Mouse (Mus musculus): ENCODE measurements around the gene Zfp553.
A peak's percentile ranks its signal among the peaks of the same experiment; 100 is the strongest.
"Not testable (repeated sequence)": the region's sequence is repeated elsewhere in the genome, so short reads cannot be mapped to it uniquely, and the experiment has no call there.

The Zfp553 gene

DNA sequence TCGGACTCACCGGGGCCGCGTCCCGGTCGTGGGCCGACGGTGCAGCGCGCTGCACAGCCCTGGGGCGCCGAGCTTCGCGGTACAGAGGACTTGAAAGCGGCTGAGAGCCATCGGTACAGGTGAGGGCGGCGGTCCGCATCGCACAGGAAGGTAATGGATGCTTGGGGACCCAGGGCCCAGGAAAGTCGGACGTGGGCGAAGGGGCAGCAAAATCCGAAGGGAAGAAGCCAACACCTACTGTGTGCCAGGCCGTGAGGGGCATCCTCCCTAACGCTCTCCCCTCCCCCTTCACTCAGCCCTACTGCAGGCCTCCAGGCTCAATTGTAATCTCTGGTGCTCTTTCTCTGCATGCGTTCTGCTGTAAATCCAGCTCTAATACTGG, 498 bp downstream of the Zfp553 start:
- no peak for DNase-seq (ENCODE audit: low spot score in 2 of 2)

DNA sequence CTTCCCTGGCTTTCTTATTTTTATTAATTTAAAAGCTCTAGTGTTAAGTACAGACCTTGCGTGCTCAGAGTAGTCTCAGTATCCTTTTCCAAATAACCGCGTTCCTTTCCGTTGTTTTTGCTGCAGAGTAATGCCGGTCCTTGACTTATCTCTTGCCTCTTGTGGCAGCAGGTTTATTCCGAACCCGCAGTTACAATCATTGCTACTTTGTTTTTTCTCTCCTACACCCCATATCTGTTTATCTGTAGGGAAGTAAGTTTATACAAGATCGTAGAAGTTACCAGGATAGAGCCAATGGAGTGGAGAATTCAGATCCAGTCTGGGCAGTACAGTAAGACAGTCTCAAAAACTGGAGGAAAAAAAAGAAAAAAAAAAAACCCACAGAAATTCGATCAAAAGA, 904 bp downstream of the Zfp553 start:
- no peak for DNase-seq (ENCODE audit: low spot score in 2 of 2)

DNA sequence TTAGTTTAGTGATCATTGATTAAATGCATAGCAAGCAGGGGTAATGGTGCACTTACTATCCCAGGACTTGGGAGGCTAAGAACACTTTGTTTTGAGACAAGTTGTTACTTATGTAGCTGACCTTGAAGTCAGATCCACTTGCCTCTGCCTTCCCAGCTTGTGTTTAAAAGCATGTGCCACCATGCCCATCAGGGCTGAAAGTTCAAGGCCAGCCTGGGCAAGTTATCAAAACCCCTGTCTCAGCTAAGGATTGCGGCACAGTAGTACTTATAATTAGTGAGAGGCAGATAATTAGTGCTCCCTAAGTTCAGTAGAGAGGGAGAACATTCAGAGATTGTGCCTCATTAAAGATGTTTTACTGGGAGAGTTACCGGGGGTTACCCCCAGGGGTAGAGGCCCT, 1.9 kb downstream of the Zfp553 start:
- DNase-seq (ENCODE audit: low spot score in 2 of 2) = no peak

DNA sequence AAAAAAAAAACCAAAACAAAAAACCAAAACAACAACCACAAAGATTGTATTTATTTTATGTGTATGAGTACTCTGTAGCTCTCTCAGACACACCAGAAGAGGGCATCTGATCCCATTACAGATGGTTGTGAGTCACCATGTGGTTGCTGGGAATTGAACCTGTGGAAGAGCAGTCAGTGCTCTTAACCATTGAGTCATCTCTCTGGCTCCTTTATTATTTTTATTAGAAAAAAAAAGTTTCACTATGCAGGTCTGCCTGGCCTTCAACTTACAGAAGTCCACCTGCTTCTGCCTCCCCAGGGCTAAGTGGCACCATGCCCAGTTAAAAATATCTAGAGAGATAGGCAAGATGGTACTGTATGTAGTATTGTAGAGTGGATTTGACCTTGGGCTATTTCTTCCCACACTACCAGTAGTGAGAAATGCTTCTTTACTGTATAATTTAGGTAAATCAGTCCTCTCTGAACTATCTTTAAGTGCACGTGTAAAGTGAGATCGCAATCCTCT, 10.6 kb downstream of the Zfp553 start:
- no peak for DNase-seq (ENCODE audit: low spot score in 2 of 2)

DNA sequence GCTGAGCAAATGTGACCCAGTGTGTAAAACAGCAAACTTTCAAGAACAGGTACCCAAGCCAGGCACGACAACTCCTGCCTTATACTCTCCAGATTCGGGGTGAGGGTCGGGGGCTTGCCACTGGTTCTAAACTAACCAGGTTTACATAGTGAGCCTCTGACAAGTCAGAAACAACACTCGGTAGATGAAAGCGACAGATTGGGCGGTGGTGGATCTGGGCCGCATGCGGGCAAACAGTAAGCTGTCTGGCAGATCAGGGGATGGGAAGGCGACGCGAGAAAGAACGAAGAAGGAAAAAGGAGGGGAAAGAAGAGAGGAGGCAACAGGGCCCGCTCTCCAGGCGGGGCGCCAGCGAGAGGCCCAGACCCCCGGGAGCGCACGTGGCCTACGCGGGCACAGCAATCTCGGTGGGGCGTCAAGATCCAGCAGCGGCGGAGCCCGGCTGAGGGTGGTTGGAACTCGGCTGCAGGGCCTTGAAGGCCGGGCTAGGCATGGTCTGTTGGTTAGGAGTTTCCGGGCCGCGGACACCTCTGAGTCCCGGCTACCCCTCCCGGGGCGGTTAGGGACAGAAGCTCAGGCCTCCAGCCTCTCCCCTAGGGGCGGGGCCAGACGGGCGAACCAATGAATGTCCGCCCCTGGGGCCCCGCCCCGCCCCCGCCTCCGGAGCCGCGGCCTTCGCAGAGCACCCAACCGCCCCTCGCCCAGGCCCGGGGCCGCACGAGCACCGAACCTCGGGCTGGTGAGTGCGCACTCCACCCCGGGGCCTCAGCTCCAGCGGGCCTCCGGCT, 11.2 kb downstream of the Zfp553 start, which contains the start of gene Zfp771:
Zfp771 (plus strand) TSS at position 405 of the 788 bp plus-strand sequence.
- DNase-seq (ENCODE audit: low spot score in 2 of 2) = peak; percentile 94 to 96

DNA sequence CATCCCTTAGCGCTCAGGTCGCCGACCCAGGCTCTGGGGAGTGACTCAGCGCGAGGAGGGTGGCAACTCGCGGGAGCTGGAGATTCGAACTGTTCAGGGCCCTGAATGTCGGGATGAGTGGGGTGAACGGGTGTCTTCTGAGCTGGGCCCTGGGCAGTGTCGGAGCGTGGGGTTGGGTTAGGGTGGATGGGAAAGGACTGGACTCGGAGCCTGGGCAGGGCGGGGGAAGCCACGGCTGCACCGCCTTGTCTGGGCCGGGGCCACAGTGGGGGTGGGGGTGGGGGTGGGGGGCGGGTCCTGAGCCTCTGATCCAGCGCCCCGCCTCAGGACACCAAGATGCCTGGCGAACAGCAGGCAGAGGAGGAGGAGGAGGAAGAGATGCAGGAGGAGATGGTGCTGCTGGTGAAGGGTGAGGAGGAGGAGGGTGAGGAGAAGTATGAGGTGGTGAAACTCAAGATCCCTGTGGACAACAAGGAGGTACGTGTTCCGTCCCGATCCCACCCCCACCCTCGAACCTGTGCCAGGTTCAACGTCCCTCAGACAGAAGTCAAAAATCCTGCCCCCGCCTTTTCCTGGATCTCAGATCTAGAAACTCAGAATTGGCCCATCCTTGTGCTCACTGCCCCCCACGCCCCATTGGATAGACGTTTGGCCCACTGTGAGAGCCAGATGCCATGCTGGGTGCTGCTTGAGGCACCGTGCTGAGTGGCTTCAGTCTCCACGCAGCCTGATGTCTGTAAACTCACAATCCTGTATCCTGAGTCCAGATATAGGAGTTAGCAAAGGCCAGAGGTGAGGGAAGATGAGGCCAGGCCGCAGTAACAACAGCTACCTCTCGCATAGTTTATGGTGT, 12.0 kb downstream of the Zfp553 start:
- peak; percentile 62 to 65 for DNase-seq (ENCODE audit: low spot score in 2 of 2)

DNA sequence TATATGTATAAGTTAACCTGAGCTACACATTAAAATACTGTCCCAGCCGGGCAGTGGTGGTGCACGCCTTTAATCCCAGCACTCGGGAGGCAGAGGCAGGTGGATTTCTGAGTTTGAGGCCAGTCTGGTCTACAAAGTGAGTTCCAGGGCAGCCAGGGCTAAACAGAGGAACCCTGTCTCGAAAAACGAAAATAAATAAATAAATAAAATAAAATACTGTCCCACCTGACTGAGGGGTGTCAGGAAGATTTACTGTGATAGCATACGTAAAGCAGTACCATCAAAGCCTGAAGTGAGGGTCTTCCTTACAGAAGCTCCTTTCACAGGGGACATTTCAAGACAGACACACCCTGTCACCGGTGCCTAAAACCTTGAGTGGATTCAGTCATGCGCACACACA, 17.6 kb downstream of the Zfp553 start:
- not testable (repeated sequence) for DNase-seq (ENCODE audit: low spot score in 2 of 2)

DNA sequence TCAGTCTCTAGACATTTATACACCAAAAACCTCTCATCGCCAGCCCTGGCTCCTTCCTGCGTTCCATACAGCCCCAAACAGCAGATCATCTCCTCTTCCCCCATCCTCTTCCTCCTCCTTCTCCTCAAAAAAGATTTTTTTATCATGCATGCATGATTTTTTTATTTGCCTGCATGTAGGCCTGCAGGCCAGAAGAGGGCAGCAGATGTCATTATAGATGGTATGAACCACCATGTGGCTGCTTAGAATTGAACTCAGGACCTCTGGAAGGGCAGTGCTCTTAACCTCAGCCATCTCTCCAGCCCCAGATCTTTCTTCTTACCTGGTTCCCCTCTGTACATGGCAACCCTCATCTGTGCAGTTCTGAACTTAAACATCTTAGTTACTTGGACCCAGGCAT, 19.6 kb downstream of the Zfp553 start:
- no peak for DNase-seq (ENCODE audit: low spot score in 2 of 2)

DNA sequence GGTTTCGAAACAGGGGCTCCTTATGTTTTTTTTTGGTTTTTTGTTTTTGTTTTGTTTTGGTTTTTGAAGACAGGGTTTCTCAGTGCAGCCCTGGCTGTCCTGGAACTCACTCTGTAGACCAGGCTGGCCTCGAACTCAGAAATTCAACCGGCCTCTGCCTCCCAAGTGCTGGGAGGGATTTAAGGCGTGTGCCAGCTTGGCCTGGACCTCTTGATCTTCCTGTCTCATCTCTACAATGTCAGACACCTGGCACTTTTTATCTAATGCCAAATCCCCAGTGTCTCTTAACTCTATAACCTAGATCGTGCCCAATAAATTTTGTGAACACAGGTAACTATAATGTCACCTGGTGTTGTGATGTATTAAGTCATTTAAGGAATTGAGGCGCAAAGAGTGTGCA, 20.5 kb downstream of the Zfp553 start:
- no peak for DNase-seq (ENCODE audit: low spot score in 2 of 2)

DNA sequence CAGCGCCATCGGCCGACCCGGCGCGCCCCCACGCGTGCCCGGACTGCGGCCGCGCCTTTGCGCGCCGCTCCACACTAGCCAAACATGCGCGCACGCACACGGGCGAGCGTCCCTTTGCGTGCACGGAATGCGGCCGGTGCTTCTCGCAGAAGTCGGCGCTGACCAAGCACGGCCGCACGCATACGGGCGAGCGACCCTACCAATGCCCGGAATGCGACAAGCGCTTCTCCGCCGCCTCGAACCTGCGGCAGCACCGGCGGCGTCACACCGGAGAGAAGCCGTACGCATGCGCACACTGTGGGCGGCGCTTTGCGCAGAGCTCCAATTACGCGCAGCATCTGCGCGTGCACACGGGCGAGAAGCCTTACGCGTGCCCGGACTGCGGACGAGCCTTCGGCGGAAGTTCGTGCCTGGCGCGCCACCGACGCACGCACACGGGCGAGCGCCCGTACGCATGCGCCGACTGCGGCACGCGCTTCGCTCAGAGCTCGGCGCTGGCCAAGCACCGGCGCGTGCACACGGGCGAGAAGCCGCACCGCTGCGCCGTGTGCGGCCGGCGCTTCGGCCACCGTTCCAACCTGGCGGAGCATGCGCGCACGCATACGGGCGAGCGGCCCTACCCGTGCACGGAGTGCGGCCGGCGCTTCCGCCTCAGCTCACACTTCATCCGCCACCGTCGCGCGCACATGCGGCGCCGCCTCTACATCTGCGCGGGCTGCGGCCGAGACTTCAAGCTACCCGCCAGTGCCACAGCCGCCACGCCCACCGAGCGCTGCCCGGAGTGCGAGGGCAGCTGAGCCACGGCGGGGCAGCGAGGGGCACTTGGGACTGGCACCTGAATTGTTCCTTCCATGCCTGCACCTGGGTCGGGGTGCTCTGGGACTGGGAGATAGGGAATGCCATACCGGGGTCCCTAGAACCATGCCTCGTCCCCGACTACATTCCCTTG, 21.2 kb downstream of the Zfp553 start:
- DNase-seq (ENCODE audit: low spot score in 2 of 2) = peak; percentile 93 to 95

DNA sequence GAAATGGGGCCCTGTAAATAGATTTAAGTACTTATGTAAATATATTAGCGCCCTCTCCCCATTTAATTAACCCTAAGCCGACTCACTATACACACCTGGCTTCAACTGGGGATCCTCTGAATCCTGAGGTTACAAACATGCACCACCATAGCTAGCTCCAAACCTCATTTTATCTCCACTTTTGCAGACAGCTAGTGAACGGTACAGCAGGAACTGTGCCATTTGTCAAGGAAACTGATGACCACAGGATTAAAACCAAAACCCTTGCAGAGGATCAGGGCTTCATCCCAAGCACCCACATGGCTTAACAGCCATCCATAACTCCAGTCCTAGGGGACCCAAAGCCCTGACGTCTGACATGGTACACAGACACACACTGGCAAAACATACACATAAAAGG, 22.1 kb downstream of the Zfp553 start:
- DNase-seq (ENCODE audit: low spot score in 2 of 2) = no peak

DNA sequence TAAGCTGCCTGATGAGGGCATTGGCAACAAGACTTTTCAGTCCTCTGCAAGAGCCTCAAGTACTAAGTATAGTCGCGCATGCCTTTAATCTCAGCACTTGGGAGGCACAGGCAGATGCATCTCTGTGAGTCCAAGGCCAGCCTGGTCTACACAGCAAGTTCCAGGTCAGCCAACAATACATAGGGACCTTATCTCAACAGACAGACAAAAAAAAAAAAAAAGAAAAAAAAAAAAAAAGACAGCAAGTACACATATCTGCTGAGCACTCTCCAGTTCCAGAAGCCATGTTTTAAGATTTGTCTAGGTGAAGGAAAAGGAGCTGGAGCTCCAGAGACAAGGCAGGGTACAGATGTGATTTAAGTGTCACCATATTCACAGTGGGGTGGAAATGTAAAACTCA, 23.1 kb downstream of the Zfp553 start:
- no peak for DNase-seq (ENCODE audit: low spot score in 2 of 2)

DNA sequence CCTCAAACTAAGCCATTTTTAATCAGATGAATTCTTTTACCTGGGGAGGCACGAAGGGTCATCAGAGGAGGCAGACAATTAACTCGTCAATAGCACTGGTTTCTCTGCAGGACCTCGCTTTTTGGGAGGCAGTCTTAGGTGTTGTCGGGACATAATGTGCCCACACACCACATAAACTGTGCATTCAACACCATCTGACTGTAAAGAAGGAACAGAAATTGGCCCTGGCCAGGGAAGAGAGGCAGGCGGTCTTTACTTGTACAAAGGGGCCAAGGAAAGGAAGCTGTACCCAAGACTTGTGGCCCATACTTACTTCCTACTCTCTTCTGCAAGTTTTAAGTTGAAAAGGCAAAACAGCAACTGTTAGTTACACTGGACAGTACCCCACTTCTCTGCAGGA, 23.7 kb downstream of the Zfp553 start:
- no peak for DNase-seq (ENCODE audit: low spot score in 2 of 2)

DNA sequence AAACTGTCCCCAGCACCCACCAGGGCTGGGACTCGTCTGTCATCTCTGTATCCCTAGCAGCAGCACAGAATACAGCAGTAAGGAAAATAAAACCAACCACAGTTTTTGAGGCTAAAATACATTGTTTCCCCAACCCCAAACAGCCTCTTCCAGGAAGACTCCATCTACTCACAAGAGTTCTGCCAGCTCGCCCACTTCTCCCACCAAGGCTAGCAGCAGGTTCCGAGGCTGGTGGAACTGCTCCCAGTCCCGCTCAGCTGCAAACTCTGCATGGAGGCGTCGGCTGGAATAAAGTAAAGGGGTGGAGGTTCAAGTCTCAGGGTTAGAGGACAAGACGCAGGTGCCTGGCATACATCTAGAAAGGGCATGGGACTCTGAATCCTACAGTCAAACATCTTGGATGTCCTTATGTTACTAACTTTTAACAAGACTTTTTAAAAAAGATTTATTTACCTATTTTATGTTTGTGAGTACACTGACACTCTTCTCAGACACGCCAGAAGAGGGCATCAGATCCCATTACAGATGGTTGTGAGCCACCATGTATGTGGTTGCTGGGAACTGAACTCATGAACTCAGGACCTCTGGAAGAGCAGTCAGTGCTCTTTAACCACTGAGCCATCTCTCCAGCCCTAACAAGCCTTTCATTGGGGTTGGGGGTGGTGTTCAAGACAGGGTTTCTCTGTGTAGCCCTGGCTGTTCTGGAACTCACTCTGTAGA, 26.5 kb downstream of the Zfp553 start:
- DNase-seq (ENCODE audit: low spot score in 2 of 2) = no peak

DNA sequence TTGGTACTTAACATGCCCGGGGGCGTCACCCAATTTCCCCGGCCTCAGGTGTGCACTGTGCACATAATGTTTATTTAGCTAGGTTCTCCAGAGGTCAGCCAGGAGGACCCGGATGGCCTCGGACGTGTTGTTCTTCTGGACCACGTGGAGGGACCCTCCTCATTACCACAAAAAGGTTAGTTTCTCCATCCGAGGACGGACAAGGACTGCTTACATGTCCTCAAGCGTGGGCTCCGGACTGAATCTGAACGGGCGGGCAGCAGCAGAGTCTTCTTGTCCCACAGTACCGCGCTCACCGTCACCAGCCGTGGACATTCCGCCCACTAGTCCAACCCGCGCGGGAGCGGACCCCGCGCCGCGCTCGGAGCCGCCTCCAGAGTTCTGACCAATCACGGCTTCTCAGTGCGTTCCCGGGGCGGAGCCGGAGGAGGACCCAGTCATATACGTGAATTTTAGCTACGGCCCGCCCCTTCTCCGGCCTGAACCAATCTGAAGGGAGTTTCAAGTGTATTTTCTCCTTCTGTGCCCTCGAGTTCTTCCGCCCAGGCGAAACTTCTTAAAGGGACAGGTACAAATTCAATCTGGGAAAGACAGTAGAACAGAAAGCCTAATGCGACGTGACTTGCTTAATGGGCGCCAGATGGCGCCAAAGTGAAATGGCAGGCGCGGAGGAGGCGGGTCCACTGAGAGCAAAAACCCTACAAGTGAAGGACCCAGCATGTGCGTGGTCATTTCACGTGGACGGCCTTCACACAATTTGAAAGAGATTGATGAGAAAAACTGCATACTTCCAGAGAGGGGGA, 27.6 kb downstream of the Zfp553 start, which contains the start of gene Dctpp1:
Dctpp1 (minus strand) TSS at position 401 of the 803 bp plus-strand sequence.
- DNase-seq (ENCODE audit: low spot score in 2 of 2) = peak; percentile 94 to 95

DNA sequence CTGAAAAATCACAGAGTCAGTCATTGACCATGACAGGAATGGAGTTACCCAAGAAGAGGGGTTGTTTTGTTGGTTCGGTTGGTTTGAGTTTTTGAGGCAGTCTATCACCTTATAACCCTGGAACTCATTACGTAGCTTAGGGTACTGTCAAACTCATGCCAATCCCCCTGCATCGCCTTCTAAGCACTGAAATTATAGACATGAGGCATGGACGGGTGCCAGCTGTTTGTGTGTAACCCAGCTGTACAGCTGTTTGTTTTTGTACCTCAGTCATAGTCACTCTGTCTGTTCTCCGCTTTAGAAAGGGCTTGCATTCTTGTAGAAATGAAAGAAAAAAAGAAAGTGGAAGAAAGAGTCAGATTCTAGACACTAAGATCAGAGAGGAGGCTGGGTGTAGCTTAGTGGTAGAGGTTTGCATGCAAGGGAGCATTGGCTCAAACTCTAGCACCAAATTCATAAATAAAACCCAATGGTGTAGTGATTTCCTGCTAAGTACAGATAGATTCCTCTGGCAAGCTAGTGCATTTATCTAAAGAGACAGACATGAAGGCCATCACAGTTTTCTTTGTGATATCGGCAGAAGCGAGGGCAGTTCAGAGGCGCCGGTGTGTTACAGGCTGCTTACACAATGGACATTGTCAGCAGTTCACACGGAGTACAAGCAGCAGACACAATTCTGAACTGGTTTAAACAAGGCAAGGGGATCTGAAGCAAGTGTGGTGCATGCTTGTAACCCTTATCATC, 29.5 kb downstream of the Zfp553 start:
- DNase-seq (ENCODE audit: low spot score in 2 of 2) = no peak

DNA sequence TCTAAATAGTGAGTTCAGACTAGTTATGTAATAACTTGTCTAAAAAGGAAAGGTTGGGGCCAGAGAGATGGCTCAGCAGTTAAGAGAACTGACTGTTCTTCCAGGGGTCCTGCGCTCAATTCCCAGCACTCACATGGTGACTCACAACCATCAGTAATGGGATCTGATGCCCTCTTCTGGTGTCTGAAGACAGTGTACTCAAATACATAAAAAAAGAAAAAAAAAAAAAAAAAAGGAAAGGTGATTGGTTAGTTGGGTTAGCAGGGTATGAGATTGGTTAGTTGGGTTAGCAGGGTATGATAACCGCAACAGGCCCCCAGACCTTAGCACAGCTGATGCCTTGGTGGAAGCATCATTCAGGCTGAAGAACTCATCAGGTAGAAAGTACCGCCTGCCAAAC, 30.7 kb downstream of the Zfp553 start:
- no peak for DNase-seq (ENCODE audit: low spot score in 2 of 2)

DNA sequence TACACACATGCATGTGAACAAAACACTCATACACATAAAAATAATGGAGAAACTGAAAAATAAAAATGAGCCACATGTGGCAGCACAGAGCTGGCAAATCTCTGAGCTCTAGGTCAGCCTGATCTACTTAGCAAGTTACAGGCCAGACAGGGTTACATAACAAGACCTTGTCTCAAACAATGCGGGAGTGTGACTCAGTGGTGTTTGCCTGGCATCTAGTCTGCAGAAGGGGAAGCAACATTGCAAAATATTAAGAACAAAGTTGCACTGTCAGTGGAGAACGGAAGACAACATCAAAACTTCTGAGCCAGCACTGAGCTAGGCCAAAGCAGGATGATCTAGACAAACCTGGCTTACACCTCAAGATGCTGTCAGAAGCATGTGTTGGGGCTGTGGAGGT, 37.4 kb downstream of the Zfp553 start:
- no peak for DNase-seq (ENCODE audit: low spot score in 2 of 2)

DNA sequence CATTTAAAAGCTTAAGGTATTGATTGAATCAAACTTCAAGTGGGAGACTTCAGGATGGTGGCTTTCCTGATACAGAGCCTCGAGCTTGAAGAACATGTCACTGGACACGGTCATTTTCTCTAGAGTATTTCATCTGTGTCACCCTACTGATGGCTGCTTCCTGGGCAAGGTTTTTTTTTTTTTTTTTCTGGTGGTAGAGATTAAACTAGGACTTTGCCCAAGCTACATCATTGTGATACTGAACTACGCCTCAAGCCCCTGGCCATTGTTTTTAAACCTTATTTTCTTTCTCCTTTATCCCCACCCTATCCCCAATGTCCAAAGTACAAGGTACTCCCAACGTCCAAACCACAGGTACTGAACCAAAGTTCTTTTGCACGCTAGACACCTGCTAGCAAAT, 37.8 kb downstream of the Zfp553 start:
- DNase-seq (ENCODE audit: low spot score in 2 of 2) = no peak
